Mouse (Mus musculus): ENCODE results near the gene Tiam2. TPM values are rescaled to one million over a fixed set of nuclear protein-coding genes. Genes with fewer than 3 reads are reported as not detected.

Tiam2 gene
- polyA plus RNA-seq, 1 experiment from 2014 or later, result 12.0 TPM

- Histone ChIP-seq H3K4me3 (no peak overlapping the region), H3K4me1 (peaks cover 5% of the 10 kb centered on the region; the same call in 1 of the 2 replicates), H3K27me3 (no peaks in the 10 kb centered on the region), H3K9me3 (replicated peaks) (no peaks in the 10 kb centered on the region), H3K27ac (no peak overlapping the region), H3K9ac (no peak overlapping the region), H3K36me3 (no peaks in the 10 kb centered on the region), H3K4me2 (replicated peaks) (no peak overlapping the region)
- 84% methylated on average over 6 of the region's 6 CpGs for WGBS
- ATAC-seq (ENCODE audit: low FRiP score), result no peak
Measured at GRCm38 (mm10) chr17:3472018-3472417, 145.6 kb downstream of the Tiam2 start.

- Histone ChIP-seq H3K4me1 (no peaks in the 10 kb centered on the region), H3K27ac (no peak overlapping the region), H3K27me3 (no peaks in the 10 kb centered on the region), H3K9me3 (replicated peaks) (no peaks in the 10 kb centered on the region), H3K4me3 (no peak overlapping the region), H3K4me2 (replicated peaks) (no peak overlapping the region), H3K9ac (no peak overlapping the region), H3K36me3 (no peaks in the 10 kb centered on the region)
- no peak for ATAC-seq (ENCODE audit: low FRiP score)
- 89% methylated on average over 2 of the region's 2 CpGs for WGBS
Measured at GRCm38 (mm10) chr17:3476546-3476945, 150.2 kb downstream of the Tiam2 start.

- Histone ChIP-seq H3K27me3 (no peaks in the 10 kb centered on the region), H3K4me1 (no peaks in the 10 kb centered on the region), H3K27ac (no peak overlapping the region), H3K4me3 (no peak overlapping the region), H3K9ac (no peak overlapping the region), H3K9me3 (replicated peaks) (no peaks in the 10 kb centered on the region), H3K36me3 (no peaks in the 10 kb centered on the region), H3K4me2 (replicated peaks) (no peak overlapping the region)
- ATAC-seq (ENCODE audit: low FRiP score), result no peak
- 66% methylated on average over 7 of the region's 7 CpGs for WGBS
Measured at GRCm38 (mm10) chr17:3481576-3482575, 155.5 kb downstream of the Tiam2 start.

- no peak overlapping the region for H3K4me2 ChIP-seq (replicated peaks)
- no peak for ATAC-seq (ENCODE audit: low FRiP score)
- H3K9me3 ChIP-seq (replicated peaks), result no peaks in the 10 kb centered on the region
- H3K4me3 ChIP-seq, result no peak overlapping the region
- H3K9ac ChIP-seq, result no peak overlapping the region
- WGBS, result 89% methylated on average over 8 of the region's 8 CpGs
- H3K27me3 ChIP-seq, result no peaks in the 10 kb centered on the region
- no peaks in the 10 kb centered on the region for H3K36me3 ChIP-seq
- no peak overlapping the region for H3K27ac ChIP-seq
- H3K4me1 ChIP-seq, result no peaks in the 10 kb centered on the region
Measured at GRCm38 (mm10) chr17:3483091-3483490, 156.7 kb downstream of the Tiam2 start.

- Histone ChIP-seq H3K4me3 (no peak overlapping the region), H3K27ac (no peak overlapping the region), H3K27me3 (no peaks in the 10 kb centered on the region), H3K9ac (no peak overlapping the region), H3K4me1 (no peaks in the 10 kb centered on the region), H3K4me2 (replicated peaks) (no peak overlapping the region), H3K9me3 (replicated peaks) (no peaks in the 10 kb centered on the region), H3K36me3 (no peaks in the 10 kb centered on the region)
- no peak for ATAC-seq (ENCODE audit: low FRiP score)
- 64% methylated on average over 7 of the region's 7 CpGs for WGBS
Measured at GRCm38 (mm10) chr17:3485851-3486250, 159.5 kb downstream of the Tiam2 start.

GRCm38 (mm10) chr17:3487211-3487610 is 160.8 kb downstream of the Tiam2 start:
- ATAC-seq (ENCODE audit: low FRiP score), result no peak

GRCm38 (mm10) chr17:3487721-3488601 is 161.6 kb downstream of the Tiam2 start:
- H3K36me3 ChIP-seq, result no peaks in the 10 kb centered on the region
- WGBS, result 81% methylated on average over 12 of the region's 12 CpGs

More at GRCm38 (mm10) chr17:3487211-3487610, 160.8 kb downstream of the Tiam2 start:
- Histone ChIP-seq H3K27me3 (no peaks in the 10 kb centered on the region), H3K4me2 (replicated peaks) (no peak overlapping the region), H3K4me1 (no peaks in the 10 kb centered on the region), H3K4me3 (no peak overlapping the region), H3K9ac (no peak overlapping the region), H3K27ac (no peak overlapping the region), H3K9me3 (replicated peaks) (no peaks in the 10 kb centered on the region), H3K36me3 (no peaks in the 10 kb centered on the region)
- 92% methylated on average over 4 of the region's 4 CpGs for WGBS

GRCm38 (mm10) chr17:3490216-3490895 is 164.0 kb downstream of the Tiam2 start:
- no peaks in the 10 kb centered on the region for H3K4me1 ChIP-seq
- H3K27ac ChIP-seq, result no peak overlapping the region
- ATAC-seq (ENCODE audit: low FRiP score), result no peak
- H3K4me3 ChIP-seq, result no peak overlapping the region
- no peak overlapping the region for H3K9ac ChIP-seq
- no peaks in the 10 kb centered on the region for H3K27me3 ChIP-seq
- 82% methylated on average over 11 of the region's 11 CpGs for WGBS
- no peaks in the 10 kb centered on the region for H3K36me3 ChIP-seq
- no peak overlapping the region for H3K4me2 ChIP-seq (replicated peaks)
- no peaks in the 10 kb centered on the region for H3K9me3 ChIP-seq (replicated peaks)

More at GRCm38 (mm10) chr17:3487721-3488601, 161.6 kb downstream of the Tiam2 start:
- Histone ChIP-seq H3K9ac (no peak overlapping the region), H3K27ac (no peak overlapping the region), H3K4me1 (no peaks in the 10 kb centered on the region), H3K9me3 (replicated peaks) (no peaks in the 10 kb centered on the region), H3K27me3 (no peaks in the 10 kb centered on the region), H3K4me2 (replicated peaks) (no peak overlapping the region), H3K4me3 (no peak overlapping the region)
- no peak for ATAC-seq (ENCODE audit: low FRiP score)

- Histone ChIP-seq H3K4me1 (no peaks in the 10 kb centered on the region), H3K27ac (no peak overlapping the region), H3K27me3 (no peaks in the 10 kb centered on the region), H3K36me3 (no peaks in the 10 kb centered on the region), H3K9ac (no peak overlapping the region), H3K4me2 (replicated peaks) (no peak overlapping the region), H3K4me3 (no peak overlapping the region), H3K9me3 (replicated peaks) (no peaks in the 10 kb centered on the region)
- ATAC-seq (ENCODE audit: low FRiP score), result no peak
- 66% methylated on average over 5 of the region's 5 CpGs for WGBS
Measured at GRCm38 (mm10) chr17:3491065-3491464, 164.7 kb downstream of the Tiam2 start.

- no peak overlapping the region for H3K9ac ChIP-seq
- no peak overlapping the region for H3K27ac ChIP-seq
- no peaks in the 10 kb centered on the region for H3K36me3 ChIP-seq
- H3K4me1 ChIP-seq, result no peaks in the 10 kb centered on the region
- 91% methylated on average over 6 of the region's 6 CpGs for WGBS
- no peaks in the 10 kb centered on the region for H3K27me3 ChIP-seq
- no peak overlapping the region for H3K4me2 ChIP-seq (replicated peaks)
- H3K4me3 ChIP-seq, result no peak overlapping the region
- no peaks in the 10 kb centered on the region for H3K9me3 ChIP-seq (replicated peaks)
- no peak for ATAC-seq (ENCODE audit: low FRiP score)
Measured at GRCm38 (mm10) chr17:3491667-3492066, 165.3 kb downstream of the Tiam2 start.

GRCm38 (mm10) chr17:3495576-3495975 is 169.2 kb downstream of the Tiam2 start:
- Histone ChIP-seq H3K4me2 (replicated peaks) (no peak overlapping the region), H3K27me3 (no peaks in the 10 kb centered on the region), H3K9me3 (replicated peaks) (no peaks in the 10 kb centered on the region), H3K36me3 (no peaks in the 10 kb centered on the region), H3K4me3 (no peak overlapping the region), H3K27ac (no peak overlapping the region), H3K9ac (no peak overlapping the region), H3K4me1 (no peaks in the 10 kb centered on the region)
- no peak for ATAC-seq (ENCODE audit: low FRiP score)
- 69% methylated on average over 2 of the region's 2 CpGs for WGBS

GRCm38 (mm10) chr17:3496080-3496479 is 169.7 kb downstream of the Tiam2 start:
- Histone ChIP-seq H3K4me2 (replicated peaks) (no peak overlapping the region), H3K36me3 (no peaks in the 10 kb centered on the region), H3K9me3 (replicated peaks) (no peaks in the 10 kb centered on the region), H3K9ac (no peak overlapping the region), H3K27me3 (no peaks in the 10 kb centered on the region), H3K4me3 (no peak overlapping the region), H3K27ac (no peak overlapping the region), H3K4me1 (no peaks in the 10 kb centered on the region)
- no peak for ATAC-seq (ENCODE audit: low FRiP score)
- 96% methylated on average over 3 of the region's 3 CpGs for WGBS
